ENCODE assay signal across 9 mouse cellular contexts in the genomic region with DNA sequence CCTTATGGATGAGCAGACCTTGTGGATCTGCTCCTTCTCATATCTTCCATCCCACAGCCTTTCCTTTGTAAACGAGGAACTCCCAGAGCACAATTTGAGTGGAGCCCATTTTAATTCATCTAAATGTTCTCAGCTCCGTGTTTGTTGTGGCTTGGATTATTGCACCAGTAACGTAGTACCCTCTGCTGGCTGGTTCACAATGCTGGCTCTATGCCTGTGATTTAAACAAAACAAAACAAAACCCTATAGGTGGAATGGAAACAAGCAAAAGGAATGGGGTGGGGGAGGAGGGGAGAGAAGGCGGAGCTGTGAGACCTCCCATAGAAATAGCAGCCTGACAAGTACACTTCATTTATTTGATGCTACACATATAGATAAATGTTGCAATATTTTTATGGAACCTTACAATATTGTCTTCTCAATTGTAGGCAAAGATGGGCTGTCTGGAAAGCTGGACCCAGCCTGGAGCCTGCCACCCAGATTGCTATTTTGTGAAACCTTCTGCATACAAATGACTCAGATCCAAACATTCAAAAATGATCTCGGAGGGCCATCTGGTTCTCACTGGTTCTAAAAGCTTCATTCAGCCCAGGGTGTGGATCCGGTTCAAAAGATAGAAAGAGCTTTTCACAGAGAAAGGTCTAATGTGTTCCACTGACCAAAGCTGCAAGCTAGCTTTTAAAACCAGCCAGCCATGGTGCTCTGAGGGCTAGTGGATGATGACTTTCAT.
DNase-seq lines count a peak whose midpoint lies in the region; ATAC-seq and TF ChIP-seq lines count a peak whose summit lies in the region.
"Had no signal": no experiment of that assay in that cellular context is flagged by ENCODE, and none has a peak within 500 bp of the region (broad histone marks: within the 10 kb centered on the region; RNA-seq: fewer than 3 reads in every experiment).

No protein-coding gene starts in this region.

- no peak overlapping the region for H3K9ac ChIP-seq in hindbrain, embryonic 13.5 days
- H3K9ac ChIP-seq: stomach, embryonic 15.5 days had no signal

- H3K36me3 ChIP-seq in hindbrain, embryonic 13.5 days: peaks cover 34% of the 10 kb centered on the region
- peaks cover 15% of the 10 kb centered on the region for H3K36me3 ChIP-seq in limb, embryonic 10.5 days
- H3K36me3 ChIP-seq: stomach, embryonic 15.5 days had no signal

- peak; percentile 50 for TF ChIP-seq CTCF in gastrocnemius, adult 2 months (IDR thresholded peaks at IDR 0.05)
- TF ChIP-seq CTCF in Patski (IDR thresholded peaks at IDR 0.05): peak; percentile 8

- no peak for ATAC-seq in Patski
- ATAC-seq in hindbrain, embryonic 13.5 days (ENCODE audit: low FRiP score): no peak
- no peak for ATAC-seq in granulocyte monocyte progenitor cell, adult 5-6 weeks (replicated peaks; ENCODE audit: poor library complexity, severe bottlenecking)

- 36% methylated on average over 6 of the region's 6 CpGs for WGBS in hindbrain, embryonic 13.5 days
- 68% methylated on average over 6 of the region's 6 CpGs for WGBS in limb, embryonic 10.5 days

- intact Hi-C loops in gastrocnemius, adult 2 months (cut with DNase I): loop anchor here (2.0 kb wide), 1 partner anchor 163 kb away; no protein-coding TSS in a partner anchor
- intact Hi-C loops in gastrocnemius, postnatal 36 days (cut with DNase I): loop anchor here (2.0 kb wide), 1 partner anchor 163 kb away; no protein-coding TSS in a partner anchor

- no peak overlapping the region for H3K27ac ChIP-seq in gastrocnemius, adult 2 months
- peak overlapping the region; percentile 63 for H3K27ac ChIP-seq in hindbrain, embryonic 13.5 days
- 0 out of 2 replicates have a peak overlapping the region, but pooled peaks have one; percentile 42 for H3K27ac ChIP-seq in limb, embryonic 10.5 days
- H3K27ac ChIP-seq: stomach, embryonic 15.5 days had no signal

- in situ Hi-C loops in Patski (cut with MboI; ENCODE audit: low pct_unique_long_range_greater_than_20kb): no loop called here

- H3K4me1 ChIP-seq in hindbrain, embryonic 13.5 days (replicated peaks): peaks cover 34% of the 10 kb centered on the region
- H3K4me1 ChIP-seq in limb, embryonic 10.5 days: peaks cover 28% of the 10 kb centered on the region
- H3K4me1 ChIP-seq: stomach, embryonic 15.5 days had no signal

- POLR2A ChIA-PET in Patski (lab: Charles Lee): no interaction called here

- H3K9me3 ChIP-seq in hindbrain, embryonic 13.5 days: no peaks in the 10 kb centered on the region
- H3K9me3 ChIP-seq in limb, embryonic 10.5 days (replicated peaks): no peaks in the 10 kb centered on the region
- H3K9me3 ChIP-seq: stomach, embryonic 15.5 days had no signal

- H3K27me3 ChIP-seq in Patski: no peaks in the 10 kb centered on the region
- no peaks in the 10 kb centered on the region for H3K27me3 ChIP-seq in hindbrain, embryonic 13.5 days
- H3K27me3 ChIP-seq in limb, embryonic 10.5 days (ENCODE audit: low read depth, poor library complexity, severe bottlenecking): no peaks in the 10 kb centered on the region
- H3K27me3 ChIP-seq: stomach, embryonic 15.5 days had no signal

- H3K4me3 ChIP-seq in gastrocnemius, adult 2 months: no peak overlapping the region
- no peak overlapping the region for H3K4me3 ChIP-seq in hindbrain, embryonic 13.5 days
- no peak overlapping the region for H3K4me3 ChIP-seq in limb, embryonic 10.5 days
- H3K4me3 ChIP-seq: stomach, embryonic 15.5 days had no signal

- DNase-seq in gastrocnemius, adult 2 months: no peak
- DNase-seq in gastrocnemius, postnatal 36 days: no peak
- no peak for DNase-seq in Patski (ENCODE audit: low read depth, low spot score)
- peak; percentile 15 for DNase-seq in limb, embryonic 10.5 days (ENCODE audit: low spot score)
- no peak for DNase-seq in lung, postnatal 4 days
- DNase-seq in yolk sac, embryonic 10.5 days (ENCODE audit: low spot score): no peak

- no peak overlapping the region for H3K4me2 ChIP-seq in hindbrain, embryonic 13.5 days
- H3K4me2 ChIP-seq: stomach, embryonic 15.5 days had no signal

- CTCF ChIA-PET in Patski (lab: Charles Lee): interaction anchor here (1.9 kb wide), 1 partner anchor 22 kb away, joined by 5 read pairs; no protein-coding TSS in a partner anchor
